Mouse (Mus musculus) forebrain, embryonic 12.5 days (tissue): ENCODE data around the gene Unc119b. TPM values are rescaled to one million over a fixed set of nuclear protein-coding genes. Genes with fewer than 3 reads are reported as not detected.
"Not testable (repeated sequence)": the region's sequence is repeated elsewhere in the genome, so short reads cannot be mapped to it uniquely, and the experiment has no call there.

Experiments
- ATAC-seq: fragments of 200-750 bp; cut with Nextera tagmentation; 2 replicates; pipeline ENCODE4 v1.8.0; 2017; ENCODE audit warnings: moderate TSS enrichment; ENCODE audit not compliant: low FRiP score
- H3K27ac ChIP-seq: fragments of 300-500 bp; sonication (generic); 2 replicates; pipeline ENCODE4 v1.5.1; 2016; ENCODE audit warnings: mild to moderate bottlenecking
- H3K27me3 ChIP-seq: fragments of 300-500 bp; sonication (generic); 2 replicates; pipeline ENCODE4 v1.6.1; 2016; ENCODE audit warnings: mild to moderate bottlenecking
- H3K36me3 ChIP-seq: fragments of 300-500 bp; sonication (generic); replicated peaks from 2 replicates; pipeline ENCODE4 v1.6.1; 2016; ENCODE audit warnings: mild to moderate bottlenecking
- H3K4me1 ChIP-seq: fragments of 300-500 bp; sonication (generic); 2 replicates; pipeline ENCODE4 v1.6.1; 2016
- H3K4me2 ChIP-seq: fragments of 300-500 bp; sonication (generic); 2 replicates; pipeline ENCODE4 v1.6.1; 2016; ENCODE audit warnings: mild to moderate bottlenecking, moderate library complexity
- H3K4me3 ChIP-seq: fragments of 300-500 bp; sonication (generic); replicated peaks from 2 replicates; pipeline ENCODE4 v1.5.1; 2016; ENCODE audit warnings: mild to moderate bottlenecking
- H3K9ac ChIP-seq: fragments of 300-500 bp; sonication (generic); 2 replicates; pipeline ENCODE4 v1.6.1; 2016; ENCODE audit warnings: mild to moderate bottlenecking
- H3K9me3 ChIP-seq: fragments of 300-500 bp; sonication (generic); 2 replicates; pipeline ENCODE4 v1.6.1; 2016
- whole genome bisulfite sequencing: fragments of 180-500 bp; shearing (Covaris S2); methylation state at CpG from one replicate; pipeline ENCODE4 v1.1.7; 2016; 5-methylcytosine and 5-hydroxymethylcytosine counted together
- polyA plus RNA-seq: library from polyadenylated mRNA; unstranded; fragments of >200 nt; fragmentation: Nextera tagmentation; extraction: Ambion mirVana; gene quantifications from 2 replicates; pipeline ENCODE4 v1.2.1, GENCODE M21; 2016

Unc119b gene
- polyA plus RNA-seq, 1 experiment from 2014 or later, result 68.6 TPM

DNA sequence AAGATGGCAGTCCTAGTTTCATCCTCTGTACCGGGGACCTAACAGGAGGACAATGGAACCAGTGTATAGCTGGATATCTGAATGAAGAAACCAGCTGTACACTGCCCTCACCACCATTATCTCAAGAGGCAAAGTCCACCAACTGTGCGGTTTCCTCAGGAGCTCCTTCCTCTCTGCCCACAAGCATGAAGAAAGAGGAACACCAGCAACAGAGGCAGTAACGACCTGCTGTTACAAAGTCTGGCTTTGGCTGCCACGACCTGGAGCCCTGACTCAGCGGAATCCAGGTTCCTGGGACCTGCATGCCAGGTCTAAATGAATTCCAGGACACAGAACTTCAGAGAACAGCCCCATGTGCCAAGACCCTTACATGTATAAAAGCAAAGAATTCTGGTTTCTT lies 21.1 kb upstream of the Unc119b start:
- Histone ChIP-seq H3K9me3 (no peaks in the 10 kb centered on the region), H3K36me3 (peaks cover 13% of the 10 kb centered on the region), H3K27ac (no peak overlapping the region), H3K9ac (peak overlapping the region; percentile 97), H3K4me2 (peak overlapping the region; percentile 79), H3K4me3 (peak overlapping the region; percentile 6), H3K27me3 (no peaks in the 10 kb centered on the region), H3K4me1 (peaks cover 45% of the 10 kb centered on the region)
- no peak for ATAC-seq
- 45% methylated on average over 5 of the region's 5 CpGs for WGBS

DNA sequence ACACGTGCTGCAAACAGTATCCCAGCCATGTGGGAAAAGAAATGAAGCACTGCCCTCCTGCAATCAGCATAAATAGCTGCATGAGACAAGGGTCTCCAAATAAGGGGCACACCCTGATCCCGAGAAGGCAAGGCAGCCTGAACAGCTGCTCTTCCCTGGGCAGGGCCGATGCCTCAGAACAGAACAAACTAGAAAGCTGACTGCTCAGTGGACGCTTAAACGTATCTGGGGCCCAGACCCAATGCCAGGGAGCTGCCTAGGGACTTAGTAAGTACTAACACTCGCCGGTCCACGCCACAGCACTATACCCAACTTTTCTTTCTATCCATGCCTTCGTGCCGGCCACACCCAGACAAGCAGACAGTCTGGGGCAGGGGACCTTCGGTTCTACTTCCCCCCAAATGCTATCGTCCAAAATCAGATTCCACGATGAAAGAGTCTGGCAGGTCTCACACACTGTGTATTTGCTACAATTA lies 20.4 kb upstream of the Unc119b start:
- H3K27ac ChIP-seq, result no peak overlapping the region
- no peaks in the 10 kb centered on the region for H3K9me3 ChIP-seq
- no peaks in the 10 kb centered on the region for H3K27me3 ChIP-seq
- ATAC-seq, result no peak
- peak overlapping the region; percentile 6; the same call in 1 of the 2 replicates for H3K4me3 ChIP-seq
- WGBS, result 77% methylated on average over 13 of the region's 13 CpGs
- peaks cover 45% of the 10 kb centered on the region for H3K4me1 ChIP-seq
- H3K9ac ChIP-seq, result peak overlapping the region; percentile 97
- H3K4me2 ChIP-seq, result peak overlapping the region; percentile 79
- H3K36me3 ChIP-seq, result peaks cover 19% of the 10 kb centered on the region

DNA sequence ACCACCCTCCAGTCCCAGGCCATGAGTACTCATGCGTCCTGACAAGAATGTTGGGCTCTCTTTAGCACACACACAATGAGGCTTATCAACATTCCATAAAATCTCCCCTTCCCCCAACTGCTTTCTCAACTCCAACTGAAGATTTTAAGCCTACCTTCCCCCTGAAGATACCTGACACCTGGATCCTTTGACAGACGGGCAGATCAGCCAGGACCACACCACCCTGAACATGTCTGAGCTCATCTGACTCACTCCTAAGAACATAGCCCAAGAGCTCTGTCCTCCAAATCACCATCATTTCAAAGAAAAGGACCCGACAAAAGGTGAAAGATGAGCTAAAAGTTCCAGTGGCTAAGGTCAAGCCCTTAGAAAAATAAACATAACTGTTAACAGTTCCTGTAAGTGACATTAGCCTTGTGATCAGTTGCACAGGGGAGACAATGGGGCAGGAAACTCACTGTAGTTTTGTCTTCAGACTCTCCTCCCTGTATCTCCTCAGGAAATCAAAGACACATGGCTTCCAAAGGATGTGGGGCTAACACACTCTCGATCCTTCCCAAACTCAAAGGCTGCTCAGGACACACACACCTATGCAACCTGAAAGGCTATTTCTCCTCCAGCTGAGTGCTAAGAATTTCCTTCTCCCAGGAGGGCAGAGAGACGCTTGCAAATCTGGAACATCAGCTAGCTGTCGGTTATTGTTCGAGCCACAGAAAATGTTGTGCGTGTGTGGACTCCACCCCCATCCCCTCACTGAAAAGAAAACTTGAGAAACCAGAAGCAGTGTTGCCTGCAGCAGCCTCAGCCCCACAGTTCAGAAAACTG lies 17.6 kb upstream of the Unc119b start:
- peaks cover 46% of the 10 kb centered on the region for H3K36me3 ChIP-seq
- ATAC-seq, result no peak
- no peaks in the 10 kb centered on the region for H3K27me3 ChIP-seq
- H3K27ac ChIP-seq, result no peak overlapping the region
- H3K4me3 ChIP-seq, result no peak overlapping the region
- H3K9me3 ChIP-seq, result no peaks in the 10 kb centered on the region
- peaks cover 38% of the 10 kb centered on the region for H3K4me1 ChIP-seq
- H3K9ac ChIP-seq, result no peak overlapping the region
- H3K4me2 ChIP-seq, result no peak overlapping the region
- 72% methylated on average over 8 of the region's 8 CpGs for WGBS

DNA sequence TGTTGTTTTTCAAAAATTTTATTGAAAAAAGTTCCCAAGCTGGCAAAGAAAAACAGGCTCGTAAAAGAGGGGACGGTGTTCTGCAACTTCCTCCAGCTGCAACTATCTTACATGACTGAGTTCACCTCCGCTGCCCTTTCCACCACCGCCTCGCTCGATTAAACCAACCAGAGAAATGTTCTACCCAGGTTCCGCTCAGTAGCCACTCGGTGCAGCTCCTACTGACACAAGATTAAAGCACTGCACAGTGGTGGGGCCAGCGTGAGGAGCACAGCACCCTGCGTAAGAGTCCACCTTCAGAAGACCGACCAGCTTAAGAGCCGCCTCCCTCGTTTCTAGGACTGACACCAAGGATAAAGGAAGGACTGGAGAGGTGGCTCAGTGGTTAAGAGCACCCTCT lies 16.7 kb upstream of the Unc119b start:
- no peak overlapping the region for H3K9ac ChIP-seq
- no peaks in the 10 kb centered on the region for H3K27me3 ChIP-seq
- no peak overlapping the region for H3K4me3 ChIP-seq
- H3K4me2 ChIP-seq, result no peak overlapping the region
- 90% methylated on average over 13 of the region's 13 CpGs for WGBS
- H3K4me1 ChIP-seq, result peaks cover 29% of the 10 kb centered on the region
- H3K36me3 ChIP-seq, result peaks cover 54% of the 10 kb centered on the region
- no peaks in the 10 kb centered on the region for H3K9me3 ChIP-seq
- ATAC-seq, result no peak
- H3K27ac ChIP-seq, result no peak overlapping the region

DNA sequence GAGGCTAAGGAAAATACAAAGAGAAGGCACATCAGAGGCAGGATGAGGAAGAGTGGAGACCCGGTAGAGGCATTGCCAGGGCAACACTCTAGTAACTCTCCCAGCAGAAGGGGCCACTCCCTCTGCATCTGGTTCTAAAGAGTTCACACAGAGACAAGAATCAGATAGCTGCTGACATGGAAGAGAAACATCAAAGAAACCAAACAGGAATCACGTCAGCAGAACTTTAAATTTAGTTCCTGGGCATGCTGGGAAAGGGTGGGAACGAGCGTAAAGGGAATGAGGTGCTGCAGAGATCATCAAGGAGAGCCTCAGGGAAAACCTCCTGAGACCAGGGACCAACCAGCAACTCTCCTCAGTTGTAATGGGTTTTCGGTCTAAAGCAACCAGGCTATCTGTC lies 16.2 kb upstream of the Unc119b start:
- H3K9me3 ChIP-seq, result no peaks in the 10 kb centered on the region
- H3K4me3 ChIP-seq, result no peak overlapping the region
- H3K4me2 ChIP-seq, result no peak overlapping the region
- peaks cover 59% of the 10 kb centered on the region for H3K36me3 ChIP-seq
- ATAC-seq, result no peak
- H3K9ac ChIP-seq, result no peak overlapping the region
- no peaks in the 10 kb centered on the region for H3K27me3 ChIP-seq
- WGBS, result 86% methylated on average over 5 of the region's 5 CpGs
- H3K4me1 ChIP-seq, result peaks cover 25% of the 10 kb centered on the region
- no peak overlapping the region for H3K27ac ChIP-seq

DNA sequence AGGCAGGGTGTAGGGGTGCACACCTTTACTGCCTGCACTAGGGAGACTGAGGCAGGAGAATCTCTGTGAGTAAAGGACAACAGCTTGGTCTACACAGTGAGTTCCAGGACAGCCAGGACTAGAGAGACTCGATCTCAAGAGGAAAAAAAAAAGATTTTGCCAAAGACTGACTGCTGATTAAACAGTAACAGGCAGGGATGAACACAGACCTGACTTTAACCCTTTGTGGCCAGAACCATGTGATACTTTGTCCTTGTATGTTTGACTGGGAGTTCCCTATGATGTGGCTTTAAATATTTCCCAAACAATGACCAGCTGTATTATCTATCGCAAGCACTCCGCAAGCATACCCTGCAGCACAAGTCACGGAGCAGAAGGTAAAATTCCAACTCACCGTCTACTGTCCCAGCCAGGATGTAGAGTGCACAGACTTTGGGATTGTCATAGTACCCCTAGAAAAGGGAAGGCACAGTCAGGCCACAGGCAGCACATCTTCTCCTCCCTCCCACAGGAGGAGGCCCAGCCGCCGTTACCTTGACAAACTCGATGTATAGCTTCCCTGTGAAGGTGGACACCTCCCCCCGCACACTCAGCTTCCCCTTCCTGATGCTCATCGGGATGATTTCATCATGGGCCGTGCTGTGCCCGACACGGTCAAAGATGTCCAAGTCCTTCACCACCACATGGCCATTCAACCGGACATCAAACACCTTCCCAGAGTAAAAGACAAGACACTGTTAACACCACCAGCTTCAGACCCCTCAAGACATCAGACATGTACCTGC lies 15.1 kb upstream of the Unc119b start:
- Histone ChIP-seq H3K27me3 (no peaks in the 10 kb centered on the region), H3K27ac (no peak overlapping the region), H3K36me3 (peaks cover 70% of the 10 kb centered on the region), H3K9me3 (no peaks in the 10 kb centered on the region), H3K4me2 (no peak overlapping the region), H3K4me1 (peaks cover 13% of the 10 kb centered on the region), H3K9ac (no peak overlapping the region), H3K4me3 (no peak overlapping the region)
- 97% methylated on average over 14 of the region's 14 CpGs for WGBS
- ATAC-seq, result no peak

DNA sequence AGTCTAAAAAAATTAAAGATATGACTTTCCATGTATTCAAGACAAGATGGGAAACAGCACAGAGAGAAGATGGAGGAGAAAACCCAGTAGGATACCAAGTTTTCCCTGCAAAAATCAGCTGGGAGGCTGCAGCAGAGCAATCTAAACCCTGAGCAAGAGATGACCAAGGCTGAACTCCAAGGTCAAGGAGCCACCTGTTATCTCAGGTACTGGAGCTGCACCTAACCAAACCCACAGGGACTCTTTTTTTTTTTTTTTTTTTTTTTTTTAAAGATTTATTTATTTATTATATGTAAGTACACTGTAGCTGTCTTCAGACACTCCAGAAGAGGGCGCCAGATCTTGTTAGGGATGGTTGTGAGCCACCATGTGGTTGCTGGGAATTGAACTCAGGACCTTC lies 14.1 kb upstream of the Unc119b start:
- H3K27ac ChIP-seq, ATAC-seq, H3K9ac ChIP-seq, H3K27me3 ChIP-seq, H3K9me3 ChIP-seq, H3K4me3 ChIP-seq, H3K4me2 ChIP-seq, H3K4me1 ChIP-seq: not testable (repeated sequence)
- WGBS, result no CpG with 5 or more reads among the region's 1 CpGs
- peaks cover 78% of the 10 kb centered on the region for H3K36me3 ChIP-seq

DNA sequence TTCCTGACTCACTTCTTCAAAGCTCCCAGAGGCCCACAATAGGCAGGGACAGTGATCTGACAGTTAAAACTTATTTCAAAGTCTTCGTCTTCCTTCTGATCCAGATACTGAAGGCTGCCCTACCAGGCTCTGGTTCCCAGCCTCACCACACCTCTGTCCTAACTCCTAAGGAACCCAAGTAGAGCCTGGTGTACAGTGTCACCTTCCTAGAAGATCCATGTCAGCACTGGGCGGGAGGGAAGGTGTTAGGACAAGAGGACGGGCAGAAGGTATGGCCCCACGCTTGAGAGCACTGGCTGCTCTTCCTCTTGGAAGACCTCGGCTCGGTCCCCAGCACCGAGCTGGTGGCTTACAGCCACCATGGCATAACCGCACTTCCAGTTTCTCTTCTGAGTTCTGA lies 13.6 kb upstream of the Unc119b start:
- H3K4me2 ChIP-seq, result no peak overlapping the region
- ATAC-seq, result no peak
- H3K36me3 ChIP-seq, result peaks cover 76% of the 10 kb centered on the region
- no peak overlapping the region for H3K4me3 ChIP-seq
- WGBS, result 95% methylated on average over 8 of the region's 8 CpGs
- peaks cover 4% of the 10 kb centered on the region for H3K4me1 ChIP-seq
- no peak overlapping the region for H3K27ac ChIP-seq
- no peak overlapping the region for H3K9ac ChIP-seq
- no peaks in the 10 kb centered on the region for H3K27me3 ChIP-seq
- H3K9me3 ChIP-seq, result no peaks in the 10 kb centered on the region

DNA sequence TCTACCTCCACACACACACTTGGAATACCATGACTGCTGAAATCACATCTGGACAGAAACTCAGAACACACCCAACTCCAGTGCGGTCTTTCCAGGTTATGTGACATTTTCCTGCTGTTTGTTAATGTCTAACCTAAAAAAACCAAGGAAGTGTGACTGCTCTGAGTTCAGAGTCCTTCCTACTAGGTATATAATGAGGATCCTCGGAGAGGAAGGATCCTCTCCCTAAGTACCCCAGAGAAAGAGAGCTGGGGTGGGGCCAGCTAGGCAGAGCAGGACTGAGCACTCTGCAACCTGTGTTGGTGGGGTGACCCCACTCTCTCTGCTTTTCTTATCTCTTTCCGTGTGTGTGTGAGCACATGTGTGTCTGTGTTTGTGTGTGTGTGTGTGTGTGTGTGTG lies 12.6 kb upstream of the Unc119b start:
- 0 out of 2 replicates have a peak, but pooled peaks cover 6% of the 10 kb centered on the region for H3K4me1 ChIP-seq
- no peak for ATAC-seq
- WGBS, result 94% methylated on average over 3 of the region's 3 CpGs
- H3K36me3 ChIP-seq, result peaks cover 72% of the 10 kb centered on the region
- no peak overlapping the region for H3K4me2 ChIP-seq
- no peak overlapping the region for H3K4me3 ChIP-seq
- no peaks in the 10 kb centered on the region for H3K27me3 ChIP-seq
- no peak overlapping the region for H3K27ac ChIP-seq
- no peak overlapping the region for H3K9ac ChIP-seq
- H3K9me3 ChIP-seq, result no peaks in the 10 kb centered on the region

DNA sequence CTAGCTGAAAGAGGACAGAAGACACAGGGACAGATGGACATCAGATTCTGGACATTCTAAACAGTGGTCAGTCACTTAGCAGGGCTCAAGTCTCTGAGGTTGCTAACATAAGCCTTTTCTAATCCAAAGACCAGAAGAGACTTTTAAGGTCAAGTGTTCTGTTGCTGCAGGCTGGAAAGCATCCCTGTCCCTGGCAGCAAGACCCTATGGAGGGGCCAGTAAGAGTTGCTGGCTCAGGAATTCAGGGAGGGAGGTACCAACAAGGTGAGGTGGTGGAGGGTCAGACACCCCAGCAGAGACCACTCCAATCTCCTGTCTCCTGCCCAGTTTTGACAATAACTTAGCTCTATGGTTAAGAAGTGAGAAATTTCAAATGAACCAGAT lies 12.0 kb upstream of the Unc119b start:
- no peaks in the 10 kb centered on the region for H3K27me3 ChIP-seq
- ATAC-seq, result no peak
- no peak overlapping the region for H3K4me2 ChIP-seq
- 0 out of 2 replicates have a peak, but pooled peaks cover 6% of the 10 kb centered on the region for H3K4me1 ChIP-seq
- H3K36me3 ChIP-seq, result peaks cover 72% of the 10 kb centered on the region
- no peak overlapping the region for H3K4me3 ChIP-seq
- H3K9ac ChIP-seq, result no peak overlapping the region
- no peaks in the 10 kb centered on the region for H3K9me3 ChIP-seq
- no peak overlapping the region for H3K27ac ChIP-seq

DNA sequence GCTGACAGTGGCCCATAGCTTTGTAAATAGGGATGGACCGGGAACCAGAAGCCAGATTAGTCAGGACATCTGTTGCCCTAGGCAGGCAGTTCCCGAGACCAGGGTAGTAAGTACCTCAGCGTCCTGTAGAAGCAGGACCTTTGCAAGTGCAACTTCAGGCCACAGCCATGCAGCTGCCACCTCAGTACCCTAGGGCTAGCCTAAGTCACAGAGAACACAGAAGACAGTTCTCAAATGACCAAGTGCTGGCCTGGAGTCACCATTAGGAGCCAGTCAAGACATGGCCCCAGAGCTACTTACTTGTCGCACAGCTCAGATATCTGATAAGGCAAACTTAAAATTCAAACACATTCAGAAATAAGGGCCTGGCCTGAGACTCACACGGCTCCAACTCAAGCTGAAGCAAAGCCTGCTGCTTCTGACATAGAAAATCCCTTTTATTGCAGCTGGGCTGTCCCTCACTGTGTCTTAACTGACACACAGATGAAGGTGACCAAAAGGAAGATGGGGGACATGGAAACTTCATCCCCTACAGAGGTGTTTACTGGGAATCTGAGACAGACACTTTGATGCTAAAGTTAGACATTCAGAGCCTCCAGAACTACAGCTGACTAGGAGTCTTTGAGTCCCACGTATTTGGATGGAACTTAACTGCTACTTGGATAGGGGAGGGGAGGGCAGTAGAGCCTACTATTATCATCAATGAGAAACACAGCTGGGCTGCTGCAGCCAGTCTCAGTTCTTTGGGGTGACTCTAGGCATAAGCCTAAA lies 11.4 kb upstream of the Unc119b start:
- Histone ChIP-seq H3K4me2 (no peak overlapping the region), H3K4me3 (no peak overlapping the region), H3K9me3 (no peaks in the 10 kb centered on the region), H3K36me3 (peaks cover 68% of the 10 kb centered on the region), H3K9ac (no peak overlapping the region), H3K27me3 (no peaks in the 10 kb centered on the region), H3K27ac (no peak overlapping the region), H3K4me1 (0 out of 2 replicates have a peak, but pooled peaks cover 6% of the 10 kb centered on the region)
- no peak for ATAC-seq
- 79% methylated on average over 6 of the region's 6 CpGs for WGBS
